In the genomic region with DNA sequence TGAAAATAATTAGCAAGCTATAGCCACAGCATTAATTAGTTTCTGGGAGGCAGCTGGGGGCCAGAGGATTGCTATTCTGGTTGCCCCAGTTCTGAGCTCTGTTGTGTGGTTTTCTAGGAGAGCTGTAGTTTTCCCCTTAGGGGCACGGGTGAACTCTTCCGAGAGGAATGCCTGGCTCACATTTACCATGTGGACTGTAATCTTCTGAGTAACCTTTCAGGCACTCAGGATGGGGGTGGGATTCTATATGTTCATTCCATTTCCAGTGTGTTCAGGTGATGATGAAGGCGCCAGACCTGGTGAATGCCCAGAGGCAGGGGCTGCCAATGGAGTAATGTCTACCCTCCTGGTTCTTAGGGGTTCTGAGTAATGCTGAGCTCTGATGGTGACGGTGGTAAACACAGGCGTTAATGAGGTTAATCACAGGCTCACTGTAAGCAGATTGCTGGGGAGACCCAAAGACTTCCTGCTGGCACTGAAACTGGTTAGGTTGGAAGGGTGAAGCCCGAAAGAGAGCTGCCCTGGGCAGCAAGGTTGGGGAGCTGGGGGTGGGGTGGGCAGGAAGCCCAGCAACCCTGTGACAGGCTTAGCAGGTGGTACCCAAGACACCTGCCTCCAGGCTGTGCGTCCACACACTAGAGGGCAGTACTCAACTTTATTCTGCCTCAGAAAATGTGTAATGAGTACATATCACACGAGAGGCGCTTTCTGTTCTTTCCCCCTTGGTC, we compare ENCODE assay signal across 9 mouse cellular contexts. TPM values are rescaled to one million over a fixed set of nuclear protein-coding genes. Genes with fewer than 3 reads are reported as not detected.
DNase-seq lines count a peak whose midpoint lies in the region; ATAC-seq and TF ChIP-seq lines count a peak whose summit lies in the region.
"Had no signal": no experiment of that assay in that cellular context is flagged by ENCODE, and none has a peak within 500 bp of the region (broad histone marks: within the 10 kb centered on the region; RNA-seq: fewer than 3 reads in every experiment).

No protein-coding gene starts in this region.

- no peak overlapping the region for H3K27ac ChIP-seq in midbrain, embryonic 14.5 days (replicated peaks; ENCODE audit: low read depth, low read length)
- H3K27ac ChIP-seq in midbrain, embryonic 16.5 days (ENCODE audit: low read length) = no peak overlapping the region
- H3K27ac ChIP-seq in intestine, embryonic 15.5 days = no peak overlapping the region
- H3K27ac ChIP-seq in thymus, adult 2 months (ENCODE audit: control insufficient read depth, insufficient read depth, low read length) = no peak overlapping the region
- H3K27ac ChIP-seq in hindbrain, embryonic 10.5 days = no peak overlapping the region

- 72% methylated on average over 9 of the region's 9 CpGs for WGBS in midbrain, embryonic 14.5 days
- WGBS in midbrain, embryonic 16.5 days = 63% methylated on average over 9 of the region's 9 CpGs
- 58% methylated on average over 9 of the region's 9 CpGs for WGBS in intestine, embryonic 15.5 days
- 69% methylated on average over 9 of the region's 9 CpGs for WGBS in thymus, adult 2 months
- WGBS in hindbrain, embryonic 10.5 days = 64% methylated on average over 9 of the region's 9 CpGs

- TF ChIP-seq CTCF in thymus, adult 2 months (IDR thresholded peaks at IDR 0.05; ENCODE audit: borderline replicate concordance, control insufficient read depth, extremely low read depth, insufficient read depth, low read length, poor library complexity) = no peak

- no peak overlapping the region for H3K9ac ChIP-seq in midbrain, embryonic 14.5 days (replicated peaks; ENCODE audit: low read length)
- no peak overlapping the region for H3K9ac ChIP-seq in midbrain, embryonic 16.5 days (ENCODE audit: low read depth, low read length)
- H3K9ac ChIP-seq in intestine, embryonic 15.5 days = no peak overlapping the region

- DNase-seq in CD4-positive, CD25-positive, alpha-beta regulatory T cell, adult 2 months (ENCODE audit: low read depth, low spot score) = peak; percentile 49
- DNase-seq in midbrain, embryonic 14.5 days = peak; percentile 15
- DNase-seq in thymus, adult 2 months = peak; percentile 40
- DNase-seq in hindbrain, embryonic 10.5 days (ENCODE audit: low spot score) = no peak
- DNase-seq in left cerebral cortex, postnatal 36 days (ENCODE audit: low spot score in 2 of 2) = no peak

- H3K4me1 ChIP-seq in midbrain, embryonic 14.5 days (ENCODE audit: control insufficient read depth, insufficient read depth, low read length) = no peaks in the 10 kb centered on the region
- no peaks in the 10 kb centered on the region for H3K4me1 ChIP-seq in midbrain, embryonic 16.5 days (ENCODE audit: control insufficient read depth, insufficient read depth, low read length)
- no peaks in the 10 kb centered on the region for H3K4me1 ChIP-seq in intestine, embryonic 15.5 days (replicated peaks)
- no peaks in the 10 kb centered on the region for H3K4me1 ChIP-seq in thymus, adult 2 months (replicated peaks; ENCODE audit: control insufficient read depth, insufficient read depth, low read length)
- no peaks in the 10 kb centered on the region for H3K4me1 ChIP-seq in hindbrain, embryonic 10.5 days (replicated peaks)

- H3K9me3 ChIP-seq in midbrain, embryonic 14.5 days (ENCODE audit: control insufficient read depth, low read length) = no peaks in the 10 kb centered on the region
- H3K9me3 ChIP-seq in midbrain, embryonic 16.5 days (replicated peaks; ENCODE audit: control insufficient read depth, low read length, poor library complexity, severe bottlenecking) = no peaks in the 10 kb centered on the region
- no peaks in the 10 kb centered on the region for H3K9me3 ChIP-seq in intestine, embryonic 15.5 days
- no peaks in the 10 kb centered on the region for H3K9me3 ChIP-seq in hindbrain, embryonic 10.5 days

- TF ChIP-seq POLR2A in thymus, adult 2 months (IDR thresholded peaks at IDR 0.05; ENCODE audit: control insufficient read depth, extremely low read depth, insufficient read depth, low read length, poor library complexity) = no peak

- no peaks in the 10 kb centered on the region; the same call in 1 of the 2 replicates for H3K36me3 ChIP-seq in midbrain, embryonic 14.5 days (ENCODE audit: control insufficient read depth, insufficient read depth, low read length)
- H3K36me3 ChIP-seq in midbrain, embryonic 16.5 days (ENCODE audit: control insufficient read depth, insufficient read depth, low read length) = no peaks in the 10 kb centered on the region; the same call in 1 of the 2 replicates
- no peaks in the 10 kb centered on the region for H3K36me3 ChIP-seq in intestine, embryonic 15.5 days
- peaks cover 49% of the 10 kb centered on the region for H3K36me3 ChIP-seq in thymus, adult 2 months (ENCODE audit: control insufficient read depth, insufficient read depth, low read length)
- H3K36me3 ChIP-seq in hindbrain, embryonic 10.5 days = 0 out of 2 replicates have a peak, but pooled peaks cover 2% of the 10 kb centered on the region

- H3K4me2 ChIP-seq in midbrain, embryonic 14.5 days (ENCODE audit: low read length) = no peak overlapping the region
- H3K4me2 ChIP-seq in midbrain, embryonic 16.5 days (ENCODE audit: low read length) = no peak overlapping the region
- no peak overlapping the region for H3K4me2 ChIP-seq in intestine, embryonic 15.5 days (replicated peaks)

- no peak for ATAC-seq in CD4-positive, CD25-positive, alpha-beta regulatory T cell, adult 4 months
- 0 out of 2 replicates have a peak, but pooled peaks have one; percentile 15 for ATAC-seq in midbrain, embryonic 14.5 days (ENCODE audit: low FRiP score, low TSS enrichment)
- no peak for ATAC-seq in midbrain, embryonic 16.5 days
- peak; percentile 56 for ATAC-seq in intestine, embryonic 15.5 days

- intact Hi-C loops in left cerebral cortex, postnatal 36 days (cut with DNase I) = loop anchor here (10.0 kb wide), 1 partner anchor 51 kb away; no protein-coding TSS in a partner anchor

- H3K27me3 ChIP-seq in midbrain, embryonic 14.5 days (ENCODE audit: control insufficient read depth, insufficient read depth, low read length) = no peaks in the 10 kb centered on the region
- no peaks in the 10 kb centered on the region for H3K27me3 ChIP-seq in midbrain, embryonic 16.5 days (ENCODE audit: control insufficient read depth, insufficient read depth, low read depth, low read length)
- H3K27me3 ChIP-seq in intestine, embryonic 15.5 days (replicated peaks) = no peaks in the 10 kb centered on the region
- no peaks in the 10 kb centered on the region for H3K27me3 ChIP-seq in thymus, adult 2 months (ENCODE audit: control insufficient read depth, insufficient read depth, low read length)
- no peaks in the 10 kb centered on the region for H3K27me3 ChIP-seq in hindbrain, embryonic 10.5 days (ENCODE audit: insufficient read depth, poor library complexity, severe bottlenecking)

- H3K4me3 ChIP-seq in midbrain, embryonic 14.5 days (replicated peaks; ENCODE audit: low read depth, low read length) = no peak overlapping the region
- H3K4me3 ChIP-seq in midbrain, embryonic 16.5 days (ENCODE audit: low read depth, low read length) = no peak overlapping the region
- H3K4me3 ChIP-seq in intestine, embryonic 15.5 days (replicated peaks) = no peak overlapping the region
- H3K4me3 ChIP-seq in thymus, adult 2 months (ENCODE audit: control insufficient read depth, insufficient read depth, low read length) = no peak overlapping the region
- no peak overlapping the region for H3K4me3 ChIP-seq in hindbrain, embryonic 10.5 days

RNA-seq across cellular contexts. Expression of a gene that starts 20.7 kb away (rescaled TPM):
- under 1 TPM in 1 of 2 experiments, not detected in 1; 0.17 TPM for polyA plus RNA-seq in CD4-positive, CD25-positive, alpha-beta regulatory T cell, adult 4 months (2017; shearing (Covaris generic))
- polyA plus RNA-seq in midbrain, embryonic 14.5 days (2014; fragmentation: Nextera tagmentation; extraction: Ambion mirVana) = 4.0 and 6.4 TPM in 2 replicates
- 6.6 and 6.9 TPM in 2 replicates for polyA plus RNA-seq in midbrain, embryonic 16.5 days (2015; fragmentation: Nextera tagmentation; extraction: Ambion mirVana)
- polyA plus RNA-seq in intestine, embryonic 15.5 days (2015; fragmentation: Nextera tagmentation; extraction: Ambion mirVana) = 28.7 and 31.8 TPM in 2 replicates
- 0.94 and 1.8 TPM in 2 replicates for polyA plus RNA-seq in thymus, adult 2 months (2012; rRNA removed)
- polyA plus RNA-seq in hindbrain, embryonic 10.5 days (2016; fragmentation: Nextera tagmentation; extraction: Ambion mirVana) = 25.7 and 33.2 TPM in 2 replicates
- total RNA-seq in left cerebral cortex, postnatal 36 days (2021) = 1 to 10 TPM; 4.4 to 9.9 TPM
- total RNA-seq: neutrophil, adult 5-6 weeks had no signal

RNA-seq across cellular contexts. Expression of a gene that starts 35.9 kb away (rescaled TPM):
- polyA plus RNA-seq in CD4-positive, CD25-positive, alpha-beta regulatory T cell, adult 4 months (2017; shearing (Covaris generic)) = 10 to 100 TPM; 10.1 to 11.2 TPM
- 8.7 and 8.8 TPM in 2 replicates for polyA plus RNA-seq in midbrain, embryonic 14.5 days (2014; fragmentation: Nextera tagmentation; extraction: Ambion mirVana)
- polyA plus RNA-seq in midbrain, embryonic 16.5 days (2015; fragmentation: Nextera tagmentation; extraction: Ambion mirVana) = 15.5 and 16.2 TPM in 2 replicates
- polyA plus RNA-seq in intestine, embryonic 15.5 days (2015; fragmentation: Nextera tagmentation; extraction: Ambion mirVana) = 2.5 and 2.7 TPM in 2 replicates
- 13.8 and 16.2 TPM in 2 replicates for polyA plus RNA-seq in thymus, adult 2 months (2012; rRNA removed)
- 3.0 and 3.3 TPM in 2 replicates for polyA plus RNA-seq in hindbrain, embryonic 10.5 days (2016; fragmentation: Nextera tagmentation; extraction: Ambion mirVana)
- 10 to 100 TPM; 74.9 to 81.2 TPM for total RNA-seq in left cerebral cortex, postnatal 36 days (2021)

Comparison
In these comparisons a context has a peak if more than half of its experiments do, and no peak if none do; other contexts are left out.
1. ATAC-seq: peak in midbrain, embryonic 14.5 days (single experiment) and intestine, embryonic 15.5 days (single experiment); none in CD4-positive, CD25-positive, alpha-beta regulatory T cell, adult 4 months (single experiment) and midbrain, embryonic 16.5 days (single experiment).
2. DNase-seq: peak in CD4-positive, CD25-positive, alpha-beta regulatory T cell, adult 2 months (single experiment), midbrain, embryonic 14.5 days (single experiment) and thymus, adult 2 months (single experiment); none in hindbrain, embryonic 10.5 days (single experiment) and left cerebral cortex, postnatal 36 days (0 of 2).